Mouse (Mus musculus): ENCODE measurements at regions not wholly inside any gene's neighbourhood (a gene's known extent, or its start where the extent isn't known, plus 50 kb on each side); places are given as distances from the start of the nearest gene placed in this dataset.

DNA sequence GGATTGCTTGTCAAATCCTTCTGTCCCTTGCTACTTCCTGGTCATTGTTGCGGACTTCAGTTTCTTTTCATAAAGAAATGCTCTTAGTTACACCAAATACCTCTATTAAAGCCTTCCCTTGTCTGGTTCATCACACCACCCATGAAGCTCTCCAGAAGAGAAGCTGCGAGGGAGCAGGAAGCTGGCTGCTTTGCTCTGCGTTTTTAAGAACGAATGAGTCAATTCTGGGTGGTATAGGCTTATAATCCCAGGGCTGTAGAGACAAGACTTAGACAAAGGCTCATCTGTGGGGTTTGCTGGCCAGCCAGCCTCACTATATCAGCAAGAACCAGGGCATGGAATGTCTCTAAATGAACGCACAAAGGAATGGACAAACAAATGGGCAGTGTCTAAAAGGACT, 124.4 kb downstream of the Maf start:
- Histone ChIP-seq H3K9ac (no peak overlapping the region), H3K4me2 (no peak overlapping the region), H3K27ac (no peak overlapping the region), H3K27me3 (replicated peaks) (no peaks in the 10 kb centered on the region), H3K4me1 (no peaks in the 10 kb centered on the region), H3K36me3 (no peaks in the 10 kb centered on the region), H3K4me3 (no peak overlapping the region), H3K9me3 (replicated peaks) (no peaks in the 10 kb centered on the region)
- ATAC-seq, result no peak
- 68% methylated on average over 5 of the region's 5 CpGs for WGBS (ENCODE audit: insufficient replicate concordance)

GRCm38 (mm10) chr8:115581940-115582517, 125.6 kb downstream of the Maf start:
- Histone ChIP-seq H3K27ac (no peak overlapping the region), H3K27me3 (replicated peaks) (no peaks in the 10 kb centered on the region), H3K4me2 (no peak overlapping the region), H3K36me3 (no peaks in the 10 kb centered on the region), H3K4me3 (no peak overlapping the region), H3K9ac (no peak overlapping the region), H3K4me1 (no peaks in the 10 kb centered on the region), H3K9me3 (replicated peaks) (no peaks in the 10 kb centered on the region)
- no peak for ATAC-seq
- WGBS (ENCODE audit: insufficient replicate concordance), result 42% methylated on average over 6 of the region's 6 CpGs

- 40% methylated on average over 7 of the region's 7 CpGs for WGBS (ENCODE audit: insufficient replicate concordance)
- no peaks in the 10 kb centered on the region for H3K9me3 ChIP-seq (replicated peaks)
- H3K4me2 ChIP-seq, result no peak overlapping the region
- no peaks in the 10 kb centered on the region for H3K4me1 ChIP-seq
- H3K27me3 ChIP-seq (replicated peaks), result no peaks in the 10 kb centered on the region
- no peak for ATAC-seq
- H3K9ac ChIP-seq, result no peak overlapping the region
- H3K4me3 ChIP-seq, result no peak overlapping the region
- no peak overlapping the region for H3K27ac ChIP-seq
- H3K36me3 ChIP-seq, result no peaks in the 10 kb centered on the region
These were observed 139.2 kb downstream of the Maf start for GRCm38 (mm10) chr8:115568394-115568793.

DNA sequence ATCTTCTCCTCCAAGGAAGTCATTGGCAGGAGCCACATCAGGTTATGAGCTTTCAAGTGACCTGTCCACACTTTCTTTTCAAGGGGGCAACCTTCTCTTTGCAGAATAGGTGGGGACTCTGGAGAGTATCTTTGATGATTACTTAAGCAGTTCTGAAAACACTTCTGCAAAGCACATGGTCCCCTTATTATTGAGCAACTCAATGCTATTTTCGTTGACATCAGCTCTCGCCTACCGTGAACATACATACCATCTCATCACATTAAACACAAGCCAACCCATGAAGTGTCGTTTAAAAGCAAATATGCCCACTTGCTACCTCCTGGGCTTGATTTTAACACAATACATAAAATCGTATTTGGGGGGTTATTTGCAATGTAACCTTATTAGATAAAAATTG, 141.8 kb downstream of the Maf start:
- Histone ChIP-seq H3K27me3 (replicated peaks) (no peaks in the 10 kb centered on the region), H3K4me3 (no peak overlapping the region), H3K9ac (no peak overlapping the region), H3K4me2 (no peak overlapping the region), H3K27ac (no peak overlapping the region), H3K36me3 (no peaks in the 10 kb centered on the region), H3K4me1 (peaks cover 11% of the 10 kb centered on the region; the same call in 1 of the 2 replicates), H3K9me3 (replicated peaks) (no peaks in the 10 kb centered on the region)
- ATAC-seq, result no peak
- 65% methylated on average over 5 of the region's 5 CpGs for WGBS (ENCODE audit: insufficient replicate concordance)

DNA sequence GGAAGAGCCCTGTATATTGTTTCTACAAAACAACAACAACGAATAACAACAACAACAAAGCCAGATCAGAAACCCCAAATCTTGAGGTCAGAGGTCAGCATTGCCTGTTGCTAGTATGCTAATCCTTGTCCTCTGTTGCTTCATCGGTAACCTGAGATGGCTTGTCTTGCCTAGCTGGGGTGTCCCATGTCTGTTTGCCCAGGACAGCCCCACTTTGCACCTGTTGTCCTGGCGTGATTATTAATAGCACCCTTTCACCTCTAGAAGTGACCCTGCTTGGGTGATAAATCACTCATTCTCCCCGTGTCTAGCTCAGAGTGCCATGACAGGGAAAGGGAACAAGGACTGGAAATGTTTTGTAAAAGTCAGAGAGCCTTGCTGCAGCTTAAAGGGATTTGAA, 145.2 kb downstream of the Maf start:
- H3K4me3 ChIP-seq, result no peak overlapping the region
- no peak overlapping the region for H3K9ac ChIP-seq
- H3K4me2 ChIP-seq, result no peak overlapping the region
- 33% methylated on average over 4 of the region's 4 CpGs for WGBS (ENCODE audit: insufficient replicate concordance)
- no peaks in the 10 kb centered on the region for H3K27me3 ChIP-seq (replicated peaks)
- peaks cover 11% of the 10 kb centered on the region; the same call in 1 of the 2 replicates for H3K4me1 ChIP-seq
- no peak for ATAC-seq
- 0 out of 2 replicates have a peak overlapping the region, but pooled peaks have one; percentile 4 for H3K27ac ChIP-seq
- no peaks in the 10 kb centered on the region for H3K36me3 ChIP-seq
- H3K9me3 ChIP-seq (replicated peaks), result no peaks in the 10 kb centered on the region

DNA sequence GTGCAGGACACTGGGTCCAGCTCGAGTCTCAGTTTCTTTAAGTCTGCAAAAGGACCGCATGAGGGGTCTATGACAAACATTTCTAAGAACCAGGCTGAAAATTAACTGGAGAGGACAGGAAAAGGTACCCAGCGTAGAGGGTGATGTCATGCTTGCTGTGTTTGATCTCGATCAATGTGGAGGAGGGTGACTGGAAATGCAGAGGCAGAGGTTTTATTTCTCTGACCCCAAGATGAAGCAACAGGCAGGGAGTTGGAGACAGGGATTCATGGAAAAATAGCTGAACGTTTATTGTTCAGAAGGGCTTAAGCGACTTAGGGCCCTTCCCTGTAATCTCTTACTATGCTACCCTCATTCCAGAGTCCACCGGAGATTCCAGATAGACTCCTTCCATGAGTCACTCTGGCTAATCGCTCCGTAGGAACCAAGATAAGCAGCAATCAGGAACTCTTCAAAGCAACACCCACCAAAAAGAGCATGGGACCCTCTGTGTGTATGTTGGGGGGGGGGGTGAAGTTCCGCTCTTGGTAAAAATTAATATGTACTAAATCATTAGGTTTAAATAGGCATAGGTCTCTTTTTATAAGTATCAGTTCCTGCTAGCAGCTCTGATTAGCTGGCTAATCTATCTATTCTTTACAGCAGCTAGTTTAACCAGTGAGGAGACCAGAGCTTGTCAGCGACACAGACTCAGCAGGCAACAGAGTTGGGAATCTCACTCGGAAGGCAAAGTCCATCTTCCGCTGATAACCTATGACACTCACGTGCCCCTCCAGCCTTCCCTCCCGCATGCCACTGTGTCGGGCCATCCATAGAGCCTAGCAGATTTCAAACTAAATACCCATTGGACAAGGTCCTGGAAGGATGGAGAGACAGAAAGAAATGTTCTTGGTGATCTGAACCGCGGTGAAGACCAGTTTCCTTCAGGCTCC, 146.3 kb downstream of the Maf start:
- ATAC-seq, result peak; percentile 61
- H3K4me1 ChIP-seq, result peaks cover 11% of the 10 kb centered on the region; the same call in 1 of the 2 replicates

DNA sequence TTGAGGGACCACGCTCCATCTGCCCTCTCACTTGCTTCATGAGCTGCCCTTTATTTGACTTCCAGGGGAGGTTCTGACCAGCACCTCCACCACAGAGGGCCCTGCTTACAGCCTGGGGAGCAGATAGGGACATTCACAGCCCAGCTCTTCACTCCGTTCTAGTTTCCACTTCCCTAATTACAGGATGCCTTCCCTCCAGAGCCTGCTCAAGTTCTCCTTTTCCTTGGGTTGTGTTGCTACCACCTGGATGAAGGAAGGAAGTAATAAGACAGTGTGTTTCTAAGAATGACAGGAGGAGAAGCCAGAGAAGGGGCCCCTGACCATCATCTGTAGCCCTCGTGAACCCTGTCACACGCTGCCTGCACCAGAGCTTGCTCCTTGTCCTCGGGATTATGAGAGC, 152.1 kb downstream of the Maf start:
- H3K36me3 ChIP-seq, result no peaks in the 10 kb centered on the region
- WGBS (ENCODE audit: insufficient replicate concordance), result 23% methylated on average over 5 of the region's 5 CpGs
- ATAC-seq, result peak; percentile 37; the same call in 1 of the 2 replicates
- H3K4me1 ChIP-seq, result no peaks in the 10 kb centered on the region
- no peak overlapping the region for H3K4me2 ChIP-seq
- no peak overlapping the region for H3K9ac ChIP-seq
- no peaks in the 10 kb centered on the region for H3K27me3 ChIP-seq (replicated peaks)
- H3K4me3 ChIP-seq, result no peak overlapping the region
- H3K9me3 ChIP-seq (replicated peaks), result no peaks in the 10 kb centered on the region
- no peak overlapping the region for H3K27ac ChIP-seq

More for the DNA sequence above, 146.3 kb downstream of the Maf start:
- Histone ChIP-seq H3K27me3 (replicated peaks) (no peaks in the 10 kb centered on the region), H3K9ac (no peak overlapping the region), H3K27ac (peak overlapping the region; percentile 67), H3K9me3 (replicated peaks) (no peaks in the 10 kb centered on the region), H3K4me2 (no peak overlapping the region; the same call in 1 of the 2 replicates), H3K36me3 (no peaks in the 10 kb centered on the region), H3K4me3 (no peak overlapping the region)
- 41% methylated on average over 18 of the region's 18 CpGs for WGBS (ENCODE audit: insufficient replicate concordance)

DNA sequence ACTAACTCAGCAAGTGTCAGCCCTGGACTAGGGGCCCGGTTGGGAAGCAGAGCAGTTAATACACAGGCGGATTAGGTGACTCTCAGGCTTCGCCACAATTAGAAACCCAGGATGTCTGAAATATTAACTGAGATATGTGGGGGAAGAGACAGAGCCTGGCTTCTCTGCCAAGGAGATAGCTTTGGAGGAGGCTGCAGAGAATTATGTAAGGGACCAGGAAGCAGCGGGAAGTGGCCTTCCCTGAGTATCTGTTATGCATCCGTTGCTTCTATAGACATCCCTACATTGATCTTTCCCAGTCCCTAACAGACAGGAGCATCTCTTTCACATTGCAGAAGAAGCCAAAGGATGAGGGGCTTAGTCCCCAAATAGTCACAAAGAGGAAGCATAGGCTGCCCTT, 153.4 kb downstream of the Maf start:
- whole genome bisulfite sequencing (ENCODE audit: insufficient replicate concordance), result 64% methylated on average over 5 of the region's 5 CpGs
- Histone ChIP-seq H3K27me3 (replicated peaks) (no peaks in the 10 kb centered on the region), H3K36me3 (no peaks in the 10 kb centered on the region), H3K4me3 (no peak overlapping the region), H3K27ac (no peak overlapping the region), H3K9me3 (replicated peaks) (no peaks in the 10 kb centered on the region), H3K4me2 (no peak overlapping the region), H3K4me1 (no peaks in the 10 kb centered on the region), H3K9ac (no peak overlapping the region)
- ATAC-seq, result no peak

DNA sequence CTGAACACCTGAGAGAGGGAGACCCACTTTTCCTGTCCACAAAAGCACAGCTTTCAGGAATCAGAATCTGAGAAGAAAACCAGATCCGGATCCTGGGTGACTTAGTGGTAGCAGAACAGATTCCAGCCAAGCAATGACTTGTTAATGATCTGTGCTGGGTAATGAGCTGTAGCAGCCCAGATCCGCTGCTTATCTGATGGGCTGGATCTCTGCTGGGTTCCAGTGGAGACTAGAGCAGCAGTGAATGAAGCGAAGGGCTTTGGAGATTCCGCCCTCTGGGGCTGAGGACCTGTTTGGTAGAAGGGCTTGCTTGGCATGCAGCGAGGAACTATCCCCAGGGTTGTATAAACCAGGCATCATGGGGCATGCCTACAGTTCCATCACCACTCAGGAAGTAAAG, 156.3 kb downstream of the Maf start:
- no peak overlapping the region for H3K4me3 ChIP-seq
- ATAC-seq, result no peak
- no peak overlapping the region for H3K4me2 ChIP-seq
- no peaks in the 10 kb centered on the region for H3K36me3 ChIP-seq
- H3K4me1 ChIP-seq, result no peaks in the 10 kb centered on the region
- no peak overlapping the region for H3K9ac ChIP-seq
- H3K27me3 ChIP-seq (replicated peaks), result no peaks in the 10 kb centered on the region
- 60% methylated on average over 5 of the region's 5 CpGs for WGBS (ENCODE audit: insufficient replicate concordance)
- H3K27ac ChIP-seq, result no peak overlapping the region
- no peaks in the 10 kb centered on the region for H3K9me3 ChIP-seq (replicated peaks)

DNA sequence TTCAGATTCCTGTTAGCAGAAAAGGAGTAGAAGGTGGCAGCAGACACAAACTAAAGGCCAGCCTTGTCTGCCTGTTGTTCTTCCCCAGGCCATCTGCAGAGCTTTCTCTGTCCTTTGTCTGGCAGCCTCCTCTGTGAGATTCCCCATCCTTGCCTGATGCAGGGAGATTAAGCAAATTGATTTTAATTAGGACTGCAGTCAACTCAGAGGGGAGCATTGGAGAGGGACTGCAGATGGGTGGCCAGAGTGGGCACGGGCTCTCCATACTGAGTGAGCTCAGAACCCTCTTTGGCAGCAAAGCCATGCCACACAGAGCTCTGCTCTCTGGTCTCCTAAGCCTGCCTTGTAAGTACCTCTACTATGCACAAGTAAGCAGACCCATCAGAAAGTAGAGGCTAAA, 158.5 kb downstream of the Maf start:
- WGBS (ENCODE audit: insufficient replicate concordance), result 71% methylated on average over 1 of the region's 1 CpGs

GRCm38 (mm10) chr8:115544067-115544466, 163.5 kb downstream of the Maf start:
- Histone ChIP-seq H3K4me1 (no peaks in the 10 kb centered on the region), H3K4me3 (no peak overlapping the region), H3K27me3 (replicated peaks) (no peaks in the 10 kb centered on the region), H3K4me2 (no peak overlapping the region), H3K27ac (no peak overlapping the region), H3K36me3 (no peaks in the 10 kb centered on the region), H3K9me3 (replicated peaks) (no peaks in the 10 kb centered on the region), H3K9ac (no peak overlapping the region)
- WGBS (ENCODE audit: insufficient replicate concordance), result 64% methylated on average over 6 of the region's 6 CpGs
- no peak for ATAC-seq

More for the DNA sequence above, 158.5 kb downstream of the Maf start:
- Histone ChIP-seq H3K27ac (no peak overlapping the region), H3K9me3 (replicated peaks) (no peaks in the 10 kb centered on the region), H3K36me3 (no peaks in the 10 kb centered on the region), H3K4me2 (no peak overlapping the region), H3K4me1 (no peaks in the 10 kb centered on the region), H3K9ac (no peak overlapping the region), H3K27me3 (replicated peaks) (no peaks in the 10 kb centered on the region), H3K4me3 (no peak overlapping the region)
- no peak for ATAC-seq

- Histone ChIP-seq H3K27me3 (replicated peaks) (no peaks in the 10 kb centered on the region), H3K4me1 (peaks cover 10% of the 10 kb centered on the region), H3K4me3 (no peak overlapping the region), H3K27ac (no peak overlapping the region), H3K9ac (no peak overlapping the region), H3K4me2 (no peak overlapping the region), H3K36me3 (no peaks in the 10 kb centered on the region), H3K9me3 (replicated peaks) (no peaks in the 10 kb centered on the region)
- no peak for ATAC-seq
- WGBS (ENCODE audit: insufficient replicate concordance), result 81% methylated on average over 3 of the region's 3 CpGs
These were observed 164.7 kb downstream of the Maf start for GRCm38 (mm10) chr8:115542935-115543334.

All from liver, embryonic 12.5 days (tissue).